Mouse (Mus musculus): ENCODE results near the gene Coq9. TPM values are rescaled to one million over a fixed set of nuclear protein-coding genes. Genes with fewer than 3 reads are reported as not detected.
A peak's percentile ranks its signal among the peaks of the same experiment; 100 is the strongest.

Gene Coq9
- polyA plus RNA-seq, 1 experiment from 2014 or later, result 61.8 TPM

- WGBS (ENCODE audit: insufficient replicate concordance), result 10% methylated on average over 10 of the region's 10 CpGs
- Histone ChIP-seq H3K27me3 (ENCODE audit: control insufficient read depth, insufficient read depth, low read depth, low read length) (peaks cover 14% of the 10 kb centered on the region), H3K4me1 (ENCODE audit: control insufficient read depth, low read depth, low read length) (peaks cover 5% of the 10 kb centered on the region), H3K4me3 (ENCODE audit: low read depth, low read length) (no peak overlapping the region), H3K9me3 (replicated peaks; ENCODE audit: control insufficient read depth, low read length) (no peaks in the 10 kb centered on the region), H3K36me3 (ENCODE audit: control insufficient read depth, insufficient read depth) (no peaks in the 10 kb centered on the region), H3K27ac (ENCODE audit: low read length) (no peak overlapping the region), H3K9ac (ENCODE audit: low read depth, low read length) (no peak overlapping the region), H3K4me2 (ENCODE audit: low read depth, low read length) (no peak overlapping the region)
- no peak for ATAC-seq (ENCODE audit: low read depth)
Measured at GRCm38 (mm10) chr8:94804546-94805340, 33.4 kb upstream of the Coq9 start.

DNA sequence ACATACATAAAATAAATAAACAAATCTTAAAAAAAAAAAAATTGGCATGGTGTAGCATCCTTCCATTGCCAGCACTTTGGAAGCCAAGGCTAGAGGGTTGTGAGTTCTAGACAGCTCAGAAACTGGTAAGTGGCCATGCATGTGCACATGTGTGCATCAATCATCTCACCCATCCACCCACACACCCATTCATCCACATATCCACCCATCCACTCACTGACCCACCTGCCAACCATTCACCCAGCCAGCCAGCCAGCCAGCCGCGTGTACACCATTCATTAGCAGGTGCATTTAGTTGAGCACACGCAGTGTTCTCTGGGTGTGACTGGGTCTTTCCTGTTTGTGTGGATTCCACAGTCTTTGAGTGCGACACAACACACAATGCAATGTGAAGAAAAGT is 32.3 kb upstream of the Coq9 start:
- Histone ChIP-seq H3K9me3 (replicated peaks; ENCODE audit: control insufficient read depth, low read length) (no peaks in the 10 kb centered on the region), H3K4me3 (ENCODE audit: low read depth, low read length) (no peak overlapping the region), H3K27ac (ENCODE audit: low read length) (no peak overlapping the region), H3K9ac (ENCODE audit: low read depth, low read length) (no peak overlapping the region), H3K27me3 (ENCODE audit: control insufficient read depth, insufficient read depth, low read depth, low read length) (peaks cover 13% of the 10 kb centered on the region), H3K36me3 (ENCODE audit: control insufficient read depth, insufficient read depth) (no peaks in the 10 kb centered on the region), H3K4me2 (ENCODE audit: low read depth, low read length) (no peak overlapping the region), H3K4me1 (ENCODE audit: control insufficient read depth, low read depth, low read length) (peaks cover 5% of the 10 kb centered on the region)
- 71% methylated on average over 4 of the region's 4 CpGs for whole genome bisulfite sequencing (ENCODE audit: insufficient replicate concordance)
- no peak for ATAC-seq (ENCODE audit: low read depth)

DNA sequence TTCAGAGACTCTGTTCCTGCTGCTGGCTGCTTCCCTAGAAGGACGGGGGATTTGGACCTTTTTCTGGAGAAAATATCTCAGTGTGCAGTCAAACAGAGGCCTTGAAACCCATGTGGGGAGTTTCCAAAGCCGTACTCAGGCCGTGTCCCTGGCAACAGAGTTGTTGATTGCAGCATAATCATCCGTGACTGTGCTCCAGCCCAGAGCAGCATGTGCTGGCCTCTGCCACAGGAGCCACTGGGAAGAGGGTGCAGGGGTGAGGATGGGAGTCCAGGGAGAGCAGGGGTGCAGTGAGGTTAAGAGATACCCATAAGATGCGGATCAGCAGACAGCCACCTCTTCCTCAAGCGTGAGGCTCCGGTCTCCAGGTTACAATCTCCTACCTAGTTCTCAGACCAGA is 30.6 kb upstream of the Coq9 start:
- Histone ChIP-seq H3K36me3 (ENCODE audit: control insufficient read depth, insufficient read depth) (no peaks in the 10 kb centered on the region), H3K27ac (ENCODE audit: low read length) (no peak overlapping the region), H3K4me2 (ENCODE audit: low read depth, low read length) (no peak overlapping the region), H3K4me3 (ENCODE audit: low read depth, low read length) (no peak overlapping the region), H3K4me1 (ENCODE audit: control insufficient read depth, low read depth, low read length) (peaks cover 5% of the 10 kb centered on the region), H3K9ac (ENCODE audit: low read depth, low read length) (no peak overlapping the region), H3K27me3 (ENCODE audit: control insufficient read depth, insufficient read depth, low read depth, low read length) (peaks cover 8% of the 10 kb centered on the region), H3K9me3 (replicated peaks; ENCODE audit: control insufficient read depth, low read length) (no peaks in the 10 kb centered on the region)
- no peak for ATAC-seq (ENCODE audit: low read depth)
- 58% methylated on average over 7 of the region's 7 CpGs for WGBS (ENCODE audit: insufficient replicate concordance)

DNA sequence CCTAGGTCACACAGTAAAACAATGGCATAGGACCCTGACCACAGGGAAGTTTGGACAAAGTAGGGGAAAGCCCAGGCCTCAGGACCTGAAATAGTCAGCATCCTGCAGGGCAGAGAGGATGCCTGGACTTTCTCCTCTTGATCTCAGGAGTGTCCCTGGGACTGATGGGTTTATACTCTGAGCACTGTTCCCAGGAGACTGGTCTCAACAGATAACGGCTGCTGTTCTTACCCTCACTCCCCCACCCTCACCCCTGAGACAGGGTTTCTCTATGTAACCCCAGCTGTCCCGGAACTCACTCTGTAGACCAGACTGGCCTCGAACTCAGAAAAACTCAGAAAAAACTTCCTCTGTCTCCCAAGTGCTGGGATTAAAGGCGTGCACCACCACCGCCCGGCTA is 29.7 kb upstream of the Coq9 start:
- Histone ChIP-seq H3K27ac (ENCODE audit: low read length) (no peak overlapping the region), H3K9ac (ENCODE audit: low read depth, low read length) (no peak overlapping the region), H3K4me2 (ENCODE audit: low read depth, low read length) (no peak overlapping the region), H3K4me1 (ENCODE audit: control insufficient read depth, low read depth, low read length) (peaks cover 5% of the 10 kb centered on the region), H3K36me3 (ENCODE audit: control insufficient read depth, insufficient read depth) (no peaks in the 10 kb centered on the region), H3K9me3 (replicated peaks; ENCODE audit: control insufficient read depth, low read length) (no peaks in the 10 kb centered on the region), H3K4me3 (ENCODE audit: low read depth, low read length) (no peak overlapping the region), H3K27me3 (ENCODE audit: control insufficient read depth, insufficient read depth, low read depth, low read length) (peaks cover 8% of the 10 kb centered on the region)
- 49% methylated on average over 6 of the region's 6 CpGs for WGBS (ENCODE audit: insufficient replicate concordance)
- no peak for ATAC-seq (ENCODE audit: low read depth)

DNA sequence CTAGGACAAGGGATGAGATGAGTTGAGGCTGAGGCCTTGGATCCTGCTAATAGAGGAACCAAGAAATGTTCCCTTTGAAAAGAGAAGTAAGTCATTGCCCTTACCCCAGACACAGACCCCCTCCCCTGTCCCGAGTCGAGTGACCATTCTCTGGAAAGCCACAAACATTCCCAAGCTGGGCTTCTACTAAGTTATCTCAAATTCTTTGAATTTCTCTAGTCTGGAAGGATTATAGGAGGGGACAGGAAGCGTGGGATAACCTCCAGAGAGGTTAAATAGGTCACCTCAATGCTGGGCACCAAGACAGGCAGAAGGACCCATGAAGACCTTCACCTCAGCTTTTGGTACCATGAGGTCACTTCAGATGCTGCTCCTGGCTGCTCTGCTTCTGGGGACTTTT is 28.0 kb upstream of the Coq9 start, which contains the start of gene Ccl17:
Gene Ccl17, plus strand, starts transcription at position 301 of the 400 bp plus-strand sequence.
- 33% methylated on average over 3 of the region's 3 CpGs for WGBS (ENCODE audit: insufficient replicate concordance)
- Histone ChIP-seq H3K9ac (ENCODE audit: low read depth, low read length) (no peak within 1 kb of the TSS), H3K4me2 (ENCODE audit: low read depth, low read length) (no peak within 1 kb of the TSS), H3K27me3 (ENCODE audit: control insufficient read depth, insufficient read depth, low read depth, low read length) (no peaks in the 10 kb centered on the region), H3K4me3 (ENCODE audit: low read depth, low read length) (no peak within 1 kb of the TSS), H3K36me3 (ENCODE audit: control insufficient read depth, insufficient read depth) (no peaks in the 10 kb centered on the region), H3K9me3 (replicated peaks; ENCODE audit: control insufficient read depth, low read length) (no peaks in the 10 kb centered on the region), H3K4me1 (ENCODE audit: control insufficient read depth, low read depth, low read length) (peaks cover under 1% of the 10 kb centered on the region), H3K27ac (ENCODE audit: low read length) (no peak within 1 kb of the TSS)
- ATAC-seq (ENCODE audit: low read depth), result no peak

DNA sequence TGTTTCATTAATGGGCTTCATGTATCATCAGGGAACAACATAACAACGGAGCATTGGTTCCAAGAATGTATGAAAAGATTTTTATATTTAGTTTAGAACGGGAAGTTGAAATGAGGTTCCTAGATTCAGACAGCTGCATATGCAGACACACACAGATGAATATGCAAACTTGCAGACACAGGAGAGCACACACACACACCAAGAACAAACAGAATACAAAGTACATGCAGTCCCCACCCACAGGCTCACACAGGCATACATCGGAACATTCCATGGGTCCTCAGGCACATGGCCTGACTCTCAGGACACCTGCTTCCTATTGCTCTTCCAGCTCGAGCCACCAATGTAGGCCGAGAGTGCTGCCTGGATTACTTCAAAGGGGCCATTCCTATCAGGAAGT is 27.3 kb upstream of the Coq9 start:
- no peaks in the 10 kb centered on the region for H3K36me3 ChIP-seq (ENCODE audit: control insufficient read depth, insufficient read depth)
- no peaks in the 10 kb centered on the region; the same call in 1 of the 2 replicates for H3K4me1 ChIP-seq (ENCODE audit: control insufficient read depth, low read depth, low read length)
- H3K9ac ChIP-seq (ENCODE audit: low read depth, low read length), result no peak overlapping the region
- H3K9me3 ChIP-seq (replicated peaks; ENCODE audit: control insufficient read depth, low read length), result no peaks in the 10 kb centered on the region
- ATAC-seq (ENCODE audit: low read depth), result no peak
- no peak overlapping the region for H3K4me2 ChIP-seq (ENCODE audit: low read depth, low read length)
- no peak overlapping the region for H3K4me3 ChIP-seq (ENCODE audit: low read depth, low read length)
- no peaks in the 10 kb centered on the region for H3K27me3 ChIP-seq (ENCODE audit: control insufficient read depth, insufficient read depth, low read depth, low read length)
- WGBS (ENCODE audit: insufficient replicate concordance), result 65% methylated on average over 5 of the region's 5 CpGs
- no peak overlapping the region for H3K27ac ChIP-seq (ENCODE audit: low read length)

GRCm38 (mm10) chr8:94811654-94812053 is 26.5 kb upstream of the Coq9 start:
- Histone ChIP-seq H3K27ac (ENCODE audit: low read length) (no peak overlapping the region), H3K4me1 (ENCODE audit: control insufficient read depth, low read depth, low read length) (no peaks in the 10 kb centered on the region; the same call in 1 of the 2 replicates), H3K9me3 (replicated peaks; ENCODE audit: control insufficient read depth, low read length) (no peaks in the 10 kb centered on the region), H3K36me3 (ENCODE audit: control insufficient read depth, insufficient read depth) (no peaks in the 10 kb centered on the region), H3K4me3 (ENCODE audit: low read depth, low read length) (no peak overlapping the region), H3K4me2 (ENCODE audit: low read depth, low read length) (no peak overlapping the region), H3K9ac (ENCODE audit: low read depth, low read length) (no peak overlapping the region), H3K27me3 (ENCODE audit: control insufficient read depth, insufficient read depth, low read depth, low read length) (no peaks in the 10 kb centered on the region)
- ATAC-seq (ENCODE audit: low read depth), result no peak
- WGBS (ENCODE audit: insufficient replicate concordance), result 42% methylated on average over 6 of the region's 6 CpGs

GRCm38 (mm10) chr8:94812645-94813098 is 25.4 kb upstream of the Coq9 start:
- 32% methylated on average over 6 of the region's 6 CpGs for WGBS (ENCODE audit: insufficient replicate concordance)
- ATAC-seq (ENCODE audit: low read depth), result peak; percentile 47
- Histone ChIP-seq H3K4me1 (ENCODE audit: control insufficient read depth, low read depth, low read length) (no peaks in the 10 kb centered on the region; the same call in 1 of the 2 replicates), H3K27ac (ENCODE audit: low read length) (no peak overlapping the region), H3K4me2 (ENCODE audit: low read depth, low read length) (no peak overlapping the region), H3K9ac (ENCODE audit: low read depth, low read length) (no peak overlapping the region), H3K36me3 (ENCODE audit: control insufficient read depth, insufficient read depth) (no peaks in the 10 kb centered on the region), H3K4me3 (ENCODE audit: low read depth, low read length) (no peak overlapping the region), H3K27me3 (ENCODE audit: control insufficient read depth, insufficient read depth, low read depth, low read length) (no peaks in the 10 kb centered on the region), H3K9me3 (replicated peaks; ENCODE audit: control insufficient read depth, low read length) (no peaks in the 10 kb centered on the region)

- ATAC-seq (ENCODE audit: low read depth), result no peak
- no peak overlapping the region for H3K4me3 ChIP-seq (ENCODE audit: low read depth, low read length)
- 0% methylated on average over 1 of the region's 1 CpGs for WGBS (ENCODE audit: insufficient replicate concordance)
- no peak overlapping the region for H3K9ac ChIP-seq (ENCODE audit: low read depth, low read length)
- no peak overlapping the region for H3K27ac ChIP-seq (ENCODE audit: low read length)
- no peaks in the 10 kb centered on the region for H3K27me3 ChIP-seq (ENCODE audit: control insufficient read depth, insufficient read depth, low read depth, low read length)
- H3K4me2 ChIP-seq (ENCODE audit: low read depth, low read length), result no peak overlapping the region
- H3K4me1 ChIP-seq (ENCODE audit: control insufficient read depth, low read depth, low read length), result no peaks in the 10 kb centered on the region; the same call in 1 of the 2 replicates
- no peaks in the 10 kb centered on the region for H3K9me3 ChIP-seq (replicated peaks; ENCODE audit: control insufficient read depth, low read length)
- H3K36me3 ChIP-seq (ENCODE audit: control insufficient read depth, insufficient read depth), result no peaks in the 10 kb centered on the region
Measured at GRCm38 (mm10) chr8:94814556-94814955, 23.6 kb upstream of the Coq9 start.
